Mouse (Mus musculus) CD8-positive naive resting alpha-beta T cell, adult 2 months (primary cell): ENCODE results near the gene Pdpk1.

Experiments used
- DNase-seq, 2 experiments: peaks; one replicate each; pipeline ENCODE4 v3.0.0; 2022; ENCODE audit warnings: low read depth in 2 of 2, low spot score in 2 of 2

The Pdpk1 gene

DNA sequence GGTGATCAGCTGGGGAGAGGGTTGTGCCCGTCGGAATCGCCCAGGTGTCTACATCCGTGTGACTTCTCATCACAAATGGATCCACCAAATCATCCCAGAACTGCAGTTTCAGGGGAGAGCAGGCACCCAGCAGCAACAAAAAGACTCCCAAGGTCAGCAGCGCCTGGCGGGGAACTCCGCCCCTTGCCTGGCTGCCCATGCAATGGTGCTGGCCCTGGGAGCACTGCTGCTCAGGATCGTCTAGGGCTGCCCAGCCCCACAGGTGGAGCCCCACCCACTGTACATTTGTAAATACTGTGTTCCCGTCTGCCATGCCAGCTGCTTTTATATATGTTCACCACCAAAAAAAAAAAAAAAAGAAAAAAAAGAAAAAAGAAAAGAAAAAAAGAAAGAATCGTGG lies 105.1 kb downstream of the Pdpk1 start:
- DNase-seq: no peak

DNA sequence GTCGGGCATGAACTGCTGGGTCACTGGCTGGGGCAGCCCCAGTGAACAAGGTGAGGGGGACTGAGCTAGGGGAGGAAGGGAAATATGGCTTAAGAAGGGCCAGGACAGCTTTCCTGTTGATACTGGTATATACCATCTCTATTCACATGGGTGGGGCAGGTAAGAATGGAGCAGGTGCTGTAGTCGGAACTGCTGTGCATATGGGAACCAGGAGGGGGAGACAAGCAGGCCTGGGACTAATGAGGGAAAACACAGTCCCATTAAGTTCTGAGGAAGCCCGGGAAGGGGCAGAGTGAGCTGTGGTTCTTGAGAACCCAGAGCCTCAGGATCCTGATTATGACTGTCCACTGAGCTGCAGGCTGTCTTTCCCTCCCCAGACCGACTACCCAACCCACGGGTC lies 106.2 kb downstream of the Pdpk1 start:
- no peak for DNase-seq

DNA sequence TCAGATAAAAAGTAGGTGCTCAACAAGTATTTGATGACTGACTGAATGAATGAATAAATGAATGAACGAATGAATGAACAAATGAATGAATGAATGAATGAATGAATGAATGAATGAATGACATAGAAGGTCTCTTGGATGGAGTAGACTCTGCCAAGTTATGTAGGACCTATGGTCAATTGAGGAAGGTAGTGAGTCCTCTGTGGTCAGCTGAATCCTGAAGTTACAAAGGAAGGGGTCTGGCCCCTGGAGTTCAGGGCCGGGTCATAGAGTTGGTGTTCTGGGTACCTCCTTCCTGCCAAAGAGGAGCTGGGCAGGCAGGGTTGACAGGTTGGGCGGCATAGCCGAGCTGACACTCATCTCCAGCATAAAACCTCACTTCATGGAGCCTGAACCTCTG lies 112.9 kb downstream of the Pdpk1 start, which contains the start of gene Prss27:
Prss27 (plus strand) TSS at position 301 of the 400 bp plus-strand sequence.
- DNase-seq: no peak

DNA sequence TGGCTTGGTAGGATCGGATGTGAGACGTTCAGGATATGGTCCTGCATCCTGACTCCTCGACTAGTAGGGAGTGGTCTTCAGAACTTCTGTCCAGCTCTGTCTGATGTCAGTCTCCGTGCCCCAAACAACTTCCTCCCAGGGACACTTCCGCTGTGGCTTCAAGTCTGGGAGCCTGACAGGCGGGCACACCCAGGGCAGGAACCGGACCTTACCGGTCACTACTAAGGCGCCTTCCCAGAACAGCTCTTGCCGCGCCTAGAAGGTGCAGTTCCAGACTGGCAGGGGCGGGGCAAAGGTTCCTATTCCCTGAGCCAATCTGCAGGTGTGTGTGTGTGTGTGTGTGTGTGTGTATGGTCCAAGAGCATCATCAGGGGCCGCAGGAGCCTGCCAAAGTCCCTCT lies 113.4 kb downstream of the Pdpk1 start:
- no peak for DNase-seq

DNA sequence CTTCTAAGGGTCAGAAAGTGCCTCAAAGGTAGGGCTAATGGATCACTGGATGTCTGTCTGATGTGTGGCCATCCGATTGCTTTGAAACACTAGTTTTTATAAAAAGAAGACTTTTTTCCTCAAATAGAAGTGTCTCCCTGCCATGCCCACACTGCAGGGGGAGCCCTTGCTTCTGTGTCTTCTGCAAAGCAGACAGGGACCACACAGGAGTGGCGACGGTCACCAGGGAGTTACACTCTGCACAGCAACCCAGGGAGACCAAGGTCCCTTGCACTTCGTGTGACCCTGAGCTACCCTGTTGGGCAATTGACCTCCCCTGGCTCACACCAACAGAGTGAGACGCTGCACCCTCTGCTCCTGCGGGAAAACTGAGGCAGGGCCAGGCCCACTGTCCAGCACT lies 113.8 kb downstream of the Pdpk1 start:
- no peak for DNase-seq

DNA sequence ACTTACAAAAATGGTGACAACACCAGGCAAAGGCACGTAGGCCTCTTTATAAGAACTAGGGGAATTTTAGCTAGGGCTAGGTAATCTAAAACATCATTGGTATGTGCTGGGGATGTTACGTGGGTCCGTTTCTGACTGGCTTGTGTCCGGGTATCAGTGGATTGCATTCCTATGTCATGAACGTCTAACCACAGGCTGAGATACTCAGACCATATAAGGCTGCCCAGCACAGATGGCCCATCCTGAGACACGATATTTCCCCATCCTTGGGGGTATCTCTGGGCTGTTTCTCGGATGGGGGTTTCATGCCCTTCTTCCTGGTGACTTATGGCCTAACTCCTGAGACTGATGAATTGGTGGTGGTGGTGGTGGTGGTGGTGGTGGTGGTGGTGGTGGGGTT lies 115.6 kb downstream of the Pdpk1 start:
- no peak for DNase-seq

DNA sequence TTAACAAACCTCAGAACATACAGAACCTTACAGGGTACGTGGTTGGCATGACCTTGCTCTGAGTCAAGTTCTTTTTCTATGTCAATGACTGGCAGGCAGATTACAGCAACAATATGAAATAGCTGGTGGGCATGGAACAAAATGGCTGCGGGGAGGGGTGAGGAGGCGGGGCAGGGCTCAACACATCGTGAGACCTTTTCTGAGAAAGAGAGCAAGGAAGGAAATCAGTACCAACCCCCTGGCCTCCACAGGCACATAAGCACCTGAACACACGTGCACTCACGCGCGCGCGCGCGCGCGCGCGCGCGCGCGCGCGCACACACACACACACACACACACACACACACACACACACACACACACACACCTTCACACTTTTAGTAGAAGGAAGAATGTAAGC lies 120.2 kb downstream of the Pdpk1 start:
- no peak for DNase-seq

DNA sequence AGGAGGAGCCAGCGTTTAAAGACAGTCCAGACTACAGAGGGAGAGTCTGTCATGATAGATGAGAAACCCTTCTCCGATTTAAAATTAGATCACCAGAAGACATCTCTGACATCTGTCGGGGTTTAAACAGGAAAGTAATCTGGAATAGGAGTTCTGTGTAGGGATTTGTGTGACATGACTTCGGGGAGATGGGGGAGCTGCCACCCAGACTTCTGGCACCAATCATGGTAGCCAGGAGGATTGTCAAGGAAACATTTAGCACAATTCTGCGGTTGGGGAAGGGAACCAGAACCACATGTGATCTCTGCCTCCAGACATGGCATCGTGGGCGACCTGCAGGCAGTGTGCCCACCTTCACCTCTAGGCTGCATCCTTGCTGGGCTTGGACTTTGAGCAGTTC lies 121.2 kb downstream of the Pdpk1 start:
- DNase-seq: no peak
